Mouse (Mus musculus): ENCODE data around the gene Msh5.
A peak's percentile ranks its signal among the peaks of the same experiment; 100 is the strongest.

The Msh5 gene

DNA sequence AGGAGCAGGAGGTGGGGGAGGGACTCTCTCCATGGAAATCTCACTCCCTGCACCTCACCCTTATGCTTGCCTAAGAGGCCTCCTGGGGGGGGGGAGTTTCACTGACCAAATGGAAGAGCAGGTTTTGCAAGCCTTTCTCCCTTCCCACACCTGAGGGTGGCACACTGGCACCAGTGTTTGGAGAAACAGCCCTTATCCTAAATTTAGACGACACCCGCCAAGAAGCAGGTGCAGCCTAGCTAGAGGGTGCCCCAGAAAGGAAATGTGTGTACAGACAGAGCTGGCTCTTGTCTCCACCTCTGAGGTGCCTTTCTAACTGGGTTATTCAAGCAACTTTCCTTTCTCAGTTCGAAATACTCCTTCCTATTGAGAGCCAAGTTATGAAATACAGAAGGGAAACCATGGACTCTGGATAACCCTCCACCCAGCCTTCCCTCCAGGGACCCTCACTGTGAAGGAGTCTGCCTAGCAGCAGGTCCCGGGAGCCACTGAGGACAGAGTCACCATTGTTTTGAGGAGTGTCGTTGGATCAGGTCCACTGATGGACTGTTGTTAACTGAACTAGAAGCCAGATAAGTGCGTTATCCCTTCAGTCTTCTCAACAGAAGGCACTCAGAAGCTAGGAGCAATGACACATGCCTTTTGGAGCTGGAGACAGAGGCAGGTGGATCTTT, 24.1 kb upstream of the Msh5 start:
- no peak for DNase-seq (ENCODE audit: low spot score)

DNA sequence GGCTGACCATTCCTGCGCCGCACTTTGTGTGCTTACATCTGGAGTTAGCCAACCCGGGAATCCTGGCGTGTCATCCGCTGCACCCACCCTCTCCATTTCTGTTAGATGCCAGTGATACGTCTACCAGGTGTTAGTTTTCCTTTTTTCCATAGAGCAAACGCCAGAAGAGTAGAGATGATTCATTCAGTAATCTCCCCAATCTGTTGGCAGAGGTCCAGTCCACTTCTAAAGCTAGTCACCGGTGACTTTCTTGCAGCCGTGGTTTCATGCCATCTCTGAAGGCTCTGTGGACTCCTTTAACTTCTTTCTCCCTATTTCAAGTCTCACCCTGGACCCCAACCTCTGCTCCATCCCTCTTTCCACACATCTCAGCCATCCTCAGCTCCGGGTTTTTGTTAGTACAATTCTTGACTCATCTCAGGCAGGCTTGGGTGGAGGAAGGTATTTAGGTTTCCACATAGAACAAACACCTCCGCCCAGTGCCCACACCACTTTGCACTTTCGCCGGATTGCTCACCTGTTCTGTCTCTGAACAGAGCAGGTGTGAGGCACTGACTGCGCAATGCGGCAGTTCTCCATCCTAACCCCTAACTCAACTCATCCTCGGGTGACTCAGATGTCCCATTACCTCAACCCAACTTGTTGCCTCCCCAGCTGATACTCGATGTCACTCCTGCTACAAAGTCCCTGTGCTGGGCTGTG, 21.8 kb upstream of the Msh5 start:
- DNase-seq (ENCODE audit: low spot score), result no peak

DNA sequence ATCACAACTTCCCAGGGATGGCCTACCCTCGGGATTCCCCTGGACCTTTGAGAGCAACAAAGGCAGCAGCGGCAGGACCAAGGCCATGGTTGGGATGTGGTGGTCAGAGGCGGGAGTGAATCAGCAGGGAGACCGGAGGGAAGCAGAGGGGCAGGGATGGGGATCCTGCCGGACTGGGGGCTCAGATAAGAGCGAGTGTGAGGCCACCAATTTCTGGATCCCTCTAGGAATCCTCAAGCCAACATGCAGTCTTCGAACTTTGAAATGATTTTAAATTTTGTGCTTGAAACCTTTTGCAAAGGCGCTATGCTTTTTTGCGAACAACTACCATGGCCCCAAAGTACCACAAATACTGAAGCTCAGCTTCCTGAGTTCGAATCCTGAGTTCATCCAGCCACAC, 19.5 kb upstream of the Msh5 start, which contains the start of gene Mpig6b:
Gene Mpig6b (minus strand): TSS at position 101 of the 400 bp plus-strand sequence.
- DNase-seq (ENCODE audit: low spot score), result no peak

DNA sequence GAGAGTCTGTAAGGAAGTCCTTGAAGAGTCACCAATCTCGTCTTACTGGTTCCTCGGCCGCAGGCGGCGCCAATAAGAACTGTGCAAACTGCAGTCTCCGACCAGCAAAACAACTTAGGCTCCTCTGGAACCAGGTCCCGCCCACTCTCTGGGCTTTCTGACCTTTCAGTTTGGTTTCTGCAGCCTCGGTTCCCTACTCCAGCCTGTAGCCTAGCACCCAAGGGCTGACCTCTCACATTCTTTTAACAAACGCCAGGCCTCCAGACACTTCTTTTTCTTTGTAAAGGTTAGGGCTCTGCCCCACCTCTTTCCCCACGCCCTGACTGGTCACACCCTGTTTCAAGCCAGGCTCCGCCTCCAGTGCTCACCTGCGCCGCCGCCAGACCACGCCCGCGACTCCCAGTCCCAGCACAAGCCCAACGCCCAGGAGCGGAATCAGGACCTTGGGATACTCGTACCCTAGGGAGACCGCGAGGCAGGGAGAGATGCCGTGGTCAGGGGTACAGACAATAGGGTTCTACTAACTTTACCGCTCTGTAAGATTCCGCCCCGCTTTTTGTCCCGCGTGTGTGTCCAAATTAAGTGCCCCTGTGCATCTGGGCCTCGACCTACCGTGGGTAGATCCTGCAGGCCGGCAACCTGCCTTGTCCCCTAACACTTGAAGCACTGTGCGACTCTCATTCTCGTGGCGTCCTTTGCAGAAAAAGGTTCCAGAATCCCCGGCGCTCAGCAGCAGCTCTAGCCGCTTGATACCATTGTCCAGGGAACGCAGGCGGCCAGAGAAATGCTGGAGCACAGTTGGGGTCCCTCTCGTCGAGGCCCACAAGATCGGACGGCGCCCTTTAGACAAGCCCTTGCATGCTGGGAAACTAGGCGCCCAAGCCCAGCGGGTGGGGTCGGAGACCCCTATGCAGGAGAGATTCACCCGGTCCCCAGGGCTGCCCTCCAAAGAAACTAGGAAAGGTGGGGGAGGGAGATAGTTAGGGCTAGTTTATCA, 18.7 kb upstream of the Msh5 start, which contains the start of gene Ly6g6c:
Gene Ly6g6c (plus strand): TSS at position 438 of the 997 bp plus-strand sequence.
- DNase-seq (ENCODE audit: low spot score), result peak; percentile 82

DNA sequence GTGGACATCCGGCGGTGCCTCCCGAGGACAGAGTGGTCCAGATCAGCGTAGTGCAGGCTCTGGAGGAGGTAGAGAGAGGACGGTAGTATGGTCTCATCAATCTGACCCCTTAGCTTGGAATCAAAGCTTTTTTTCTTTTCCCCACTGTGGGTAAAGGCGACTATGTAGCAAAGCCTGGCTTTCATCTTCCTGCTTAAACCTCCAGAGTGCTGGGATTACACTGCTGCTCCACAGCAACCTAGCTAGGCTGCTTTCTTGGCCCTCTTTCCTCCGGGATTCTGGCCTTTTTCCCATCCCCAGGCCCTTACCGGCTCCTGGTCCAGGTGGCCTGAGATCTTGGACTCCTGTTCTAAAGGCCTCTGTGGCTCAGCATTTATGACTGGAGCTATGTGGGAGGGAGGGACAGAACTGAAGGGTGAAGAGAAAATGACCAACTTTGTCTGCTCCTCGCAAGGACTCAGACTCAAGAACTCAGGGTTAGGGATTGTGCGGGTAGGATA, 17.9 kb upstream of the Msh5 start:
- DNase-seq (ENCODE audit: low spot score), result no peak

DNA sequence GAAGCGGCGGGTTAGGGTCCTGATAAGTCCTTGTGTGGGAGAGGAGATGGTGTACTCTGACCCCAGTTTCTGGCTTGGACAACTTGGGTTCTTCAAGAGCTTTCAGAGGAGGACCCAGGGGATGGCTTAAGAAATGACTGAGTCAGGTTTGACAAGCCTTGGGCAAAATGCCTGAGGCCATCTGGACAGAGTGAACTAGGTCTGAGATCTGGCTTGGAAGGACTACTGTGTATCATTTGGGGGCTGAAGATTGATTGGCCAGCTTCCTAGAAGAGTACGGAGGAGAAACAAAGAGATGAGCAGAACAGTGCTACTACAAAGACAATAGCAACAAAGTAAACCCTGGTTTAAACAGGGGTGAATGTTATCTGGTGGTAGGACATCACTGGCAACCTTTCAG, 16.9 kb upstream of the Msh5 start:
- no peak for DNase-seq (ENCODE audit: low spot score)

DNA sequence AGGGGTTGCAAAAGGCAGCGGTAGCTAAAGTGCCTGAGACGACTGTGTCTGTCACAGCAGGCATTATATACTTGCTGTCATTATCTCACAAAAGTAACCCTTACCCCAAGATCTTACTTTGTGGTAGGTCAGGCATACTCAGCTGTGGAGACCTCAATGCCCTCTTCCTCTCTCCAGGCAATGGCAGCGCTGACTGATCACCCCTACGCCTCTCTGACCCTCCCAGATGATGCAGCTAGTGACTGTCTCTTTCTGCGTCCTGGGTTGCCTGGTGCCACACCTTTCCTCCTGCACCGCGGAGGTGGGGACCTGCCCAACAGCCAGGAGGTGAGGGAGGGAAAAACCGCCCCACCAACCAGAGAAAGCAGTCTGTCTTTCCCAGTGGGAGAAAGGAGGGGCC, 14.8 kb upstream of the Msh5 start:
- no peak for DNase-seq (ENCODE audit: low spot score)

DNA sequence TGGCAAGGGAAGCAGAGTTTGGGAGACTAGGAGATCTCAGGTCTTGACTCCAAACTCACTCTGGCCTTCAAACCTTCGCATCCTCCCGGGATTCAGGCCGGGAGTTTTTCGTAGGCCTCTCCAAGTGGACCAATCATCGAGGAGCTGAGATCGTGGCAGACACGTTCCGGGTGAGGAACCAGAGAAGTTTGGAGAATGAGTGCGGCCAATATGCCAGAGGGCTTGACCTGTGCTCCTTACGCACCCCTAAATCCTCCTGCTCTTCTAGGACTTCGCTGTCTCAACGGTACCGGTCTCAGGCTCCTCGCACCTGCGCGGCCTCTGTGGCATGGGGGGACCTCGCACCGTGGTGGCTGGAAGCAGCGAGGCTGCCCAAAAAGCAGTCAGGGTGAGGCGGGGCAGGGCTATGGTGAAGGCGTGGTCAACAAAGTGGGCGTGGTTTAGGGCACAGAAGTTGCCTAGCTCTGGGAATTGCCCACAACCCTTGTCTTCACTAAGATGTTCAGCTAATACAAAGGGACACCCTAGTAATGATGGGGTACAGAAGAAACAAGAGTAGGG, 14.3 kb upstream of the Msh5 start:
- no peak for DNase-seq (ENCODE audit: low spot score)

DNA sequence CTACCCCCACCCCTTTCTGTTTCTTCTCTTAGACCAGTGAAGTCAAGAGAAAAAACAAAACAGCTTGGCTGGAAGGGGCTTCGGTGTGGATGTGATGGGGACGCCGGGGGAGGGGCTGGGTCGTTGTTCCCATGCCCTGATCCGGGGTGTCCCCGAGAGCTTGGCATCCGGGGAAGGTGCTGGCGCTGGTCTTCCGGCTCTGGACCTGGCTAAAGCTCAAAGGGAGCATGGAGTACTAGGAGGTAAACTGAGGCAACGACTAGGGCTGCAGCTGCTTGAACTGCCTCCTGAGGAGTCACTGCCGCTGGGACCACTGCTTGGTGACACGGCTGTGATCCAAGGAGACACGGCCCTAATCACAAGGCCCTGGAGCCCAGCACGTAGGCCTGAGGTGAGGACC, 13.5 kb upstream of the Msh5 start:
- no peak for DNase-seq (ENCODE audit: low spot score)

DNA sequence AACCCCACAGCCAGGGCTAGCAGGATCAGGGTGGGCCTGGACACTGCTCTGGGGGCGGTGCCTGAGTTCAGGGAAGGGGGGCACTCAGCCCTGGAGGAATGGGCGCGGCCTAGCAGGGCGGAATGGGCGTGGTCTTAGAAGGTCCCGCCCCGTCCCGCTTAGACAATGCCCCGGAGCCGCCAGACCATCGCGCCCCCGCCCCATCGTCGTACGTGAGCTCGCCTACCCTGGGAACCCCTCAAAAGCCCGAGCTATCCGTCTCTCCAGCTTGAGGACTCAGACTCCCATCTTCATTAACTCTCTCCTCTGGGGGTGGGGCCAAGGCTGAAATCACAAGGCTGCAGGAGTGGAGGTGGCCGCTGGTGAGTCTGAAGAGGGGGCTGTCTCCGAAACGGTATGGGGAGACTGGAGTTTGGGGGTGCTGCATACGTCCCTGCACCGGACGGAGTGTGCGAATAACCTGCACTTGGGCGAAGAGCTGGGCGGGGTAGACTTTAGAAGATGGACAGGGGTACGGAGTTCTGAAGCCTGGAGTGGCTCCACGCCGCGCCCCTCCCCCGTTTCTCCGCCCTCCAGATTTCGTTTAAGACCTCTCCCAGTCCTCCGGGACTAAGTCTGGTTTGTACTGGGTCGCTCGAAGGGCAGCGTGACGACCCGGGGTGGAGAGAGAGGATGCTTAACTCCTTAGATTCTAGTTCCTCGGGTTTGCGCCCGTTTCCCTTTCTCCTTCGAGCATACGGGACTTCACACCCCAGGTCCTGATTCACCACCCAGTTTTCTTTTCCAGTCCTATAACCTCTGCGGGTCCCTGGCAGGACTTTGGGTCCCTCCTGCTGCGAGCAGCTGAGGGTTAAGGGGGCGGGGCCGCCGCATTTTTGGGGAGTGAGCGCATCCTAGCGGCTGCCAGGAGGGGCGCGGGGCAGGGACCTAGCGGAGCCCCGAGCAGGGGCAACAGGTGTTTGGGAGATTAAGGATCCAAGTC, 12.7 kb upstream of the Msh5 start, which contains the start of gene Ddah2:
Gene Ddah2 (plus strand): TSS at position 125 of the 982 bp plus-strand sequence.
- peak; percentile 99 for DNase-seq (ENCODE audit: low spot score)

DNA sequence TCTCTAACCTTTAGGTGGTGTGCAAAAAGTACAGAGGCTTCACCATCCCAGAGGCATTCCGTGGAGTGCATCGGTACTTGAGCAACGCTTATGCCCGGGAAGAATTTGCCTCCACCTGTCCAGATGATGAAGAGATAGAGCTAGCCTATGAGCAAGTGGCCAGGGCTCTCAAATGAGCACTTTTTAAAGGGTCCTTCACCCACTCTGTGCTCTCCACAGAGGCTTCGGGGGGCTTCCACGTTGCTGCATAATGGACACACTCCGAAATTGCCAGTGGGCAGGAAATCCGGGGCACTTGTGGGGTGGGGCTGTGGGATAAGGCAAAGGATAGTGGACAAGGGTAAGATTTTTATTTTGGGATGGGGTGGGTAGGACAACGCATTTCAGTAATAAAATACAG, 11.8 kb upstream of the Msh5 start:
- DNase-seq (ENCODE audit: low spot score), result no peak

DNA sequence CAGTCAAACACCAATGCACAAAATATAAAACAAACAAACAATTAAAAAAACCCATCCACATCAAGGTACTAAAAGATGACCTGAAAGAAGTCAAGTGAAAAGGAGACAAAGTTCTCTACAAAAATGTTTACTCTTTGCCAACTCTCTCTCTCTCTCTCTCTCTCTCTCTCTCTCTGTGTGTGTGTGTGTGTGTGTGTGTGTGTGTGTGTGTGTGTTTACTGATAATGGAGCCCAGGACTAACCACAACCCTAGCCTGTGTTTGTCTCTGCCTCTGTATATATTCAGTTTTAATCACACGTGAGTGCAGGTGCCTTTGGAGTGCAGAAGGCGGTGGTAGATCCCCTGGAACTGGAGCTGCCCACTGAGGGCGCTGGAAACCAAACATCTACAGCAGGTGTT, 10.5 kb upstream of the Msh5 start:
- DNase-seq (ENCODE audit: low spot score), result no peak

DNA sequence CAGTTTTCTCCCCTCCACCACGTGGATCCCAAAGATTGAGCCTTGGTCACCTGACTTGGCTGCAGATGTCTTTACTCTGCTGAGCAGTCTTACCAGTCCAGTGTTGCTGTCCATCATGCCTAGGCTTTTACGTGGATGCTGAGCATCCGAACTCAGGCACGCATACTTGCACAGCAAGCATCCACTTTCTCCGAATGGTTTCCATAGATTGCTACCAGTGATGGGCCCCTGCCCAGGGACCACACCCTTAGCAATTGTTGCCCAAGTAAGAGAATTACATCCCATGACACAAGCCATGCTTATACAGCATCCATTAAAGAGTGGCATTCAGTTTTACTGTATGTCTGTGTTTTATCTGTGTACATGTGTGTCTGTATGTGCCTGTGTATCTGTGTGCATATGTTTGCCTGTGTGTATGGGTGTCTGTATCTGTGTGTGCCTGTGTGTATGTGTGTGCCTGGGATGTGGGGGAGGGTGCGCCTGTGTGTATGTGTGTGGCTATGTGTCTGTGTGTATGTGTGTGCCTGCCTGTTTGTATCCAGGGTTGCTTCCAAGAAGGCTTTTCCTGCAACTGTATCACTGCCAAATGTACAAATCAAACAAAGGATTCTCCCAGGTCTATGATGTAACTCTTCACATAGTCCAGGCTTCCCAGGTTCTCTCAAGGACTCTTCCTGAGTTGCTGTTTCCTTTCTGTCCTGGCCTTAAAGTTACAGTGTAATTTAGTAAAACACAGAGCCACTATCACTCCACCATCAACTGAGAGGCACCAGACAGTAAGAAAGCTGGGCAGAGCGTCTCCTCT, 9.3 kb upstream of the Msh5 start:
- DNase-seq (ENCODE audit: low spot score), result no peak

DNA sequence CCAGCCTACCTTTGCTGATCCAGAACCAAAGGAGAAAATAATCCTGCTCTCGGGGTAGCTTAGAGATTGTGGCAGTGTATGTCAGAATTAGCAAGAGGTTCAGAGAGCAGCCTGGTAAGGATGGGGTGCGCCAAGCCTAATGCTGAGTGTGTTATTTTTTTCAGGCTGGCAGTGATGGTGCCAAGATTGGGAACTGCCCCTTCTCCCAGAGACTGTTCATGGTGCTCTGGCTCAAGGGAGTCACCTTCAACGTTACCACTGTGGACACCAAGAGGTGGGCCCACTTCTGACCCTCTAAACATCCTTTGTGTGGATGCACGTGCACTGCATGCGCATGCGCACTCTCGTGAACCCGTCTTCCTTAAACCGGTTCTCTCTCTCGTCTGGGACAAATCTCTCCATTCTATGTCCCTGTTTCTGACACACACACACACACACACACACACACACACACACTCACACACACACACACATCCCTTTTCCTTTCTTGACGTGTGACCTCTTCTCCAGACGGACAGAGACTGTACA, 5.8 kb upstream of the Msh5 start:
- no peak for DNase-seq (ENCODE audit: low spot score)

DNA sequence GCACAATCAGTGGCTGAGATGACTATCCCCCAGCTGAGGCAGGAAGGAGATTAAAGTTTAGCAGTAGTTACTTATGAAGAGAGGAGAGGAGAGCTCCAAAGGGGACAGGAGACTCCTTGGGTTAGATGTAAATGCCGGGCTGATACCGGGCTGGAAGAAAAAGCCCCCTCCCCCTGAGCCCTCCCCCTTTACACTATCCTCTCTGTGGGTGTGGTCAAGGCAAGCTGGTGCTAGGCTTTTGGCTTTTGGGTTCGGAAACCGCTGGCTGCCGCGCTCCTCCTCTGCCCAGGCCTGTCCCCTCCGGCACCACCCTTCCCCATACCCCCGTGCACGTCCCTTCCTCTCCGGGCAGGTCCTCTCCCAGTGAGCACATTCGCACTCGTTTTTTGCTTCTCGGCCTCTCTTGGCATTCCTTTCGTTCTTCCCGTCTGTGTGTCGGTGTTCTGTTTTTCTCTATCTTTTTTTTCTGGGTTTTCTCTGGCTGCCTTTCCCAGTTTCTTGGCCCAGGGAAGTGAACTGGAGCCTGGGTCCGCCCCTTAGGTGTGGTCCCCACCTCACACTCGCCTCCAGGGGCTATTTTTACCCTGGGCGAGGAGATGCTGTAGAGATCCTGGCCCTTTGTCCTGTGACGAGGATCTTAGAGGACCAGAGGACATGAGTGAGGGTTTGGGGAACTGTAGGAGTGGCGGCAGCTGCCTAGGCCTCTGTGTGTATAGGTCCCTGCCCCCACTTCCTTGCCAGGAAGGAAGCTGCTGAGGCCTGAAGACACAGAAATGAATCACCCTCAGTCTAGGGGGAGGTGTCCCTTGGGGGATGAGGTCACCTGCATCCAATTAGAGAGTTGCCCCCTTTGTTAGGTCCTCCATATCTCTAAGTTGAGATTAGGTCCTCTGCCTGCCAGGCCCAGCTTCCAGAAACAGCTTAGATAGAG, 4.9 kb upstream of the Msh5 start:
- peak; percentile 87 for DNase-seq (ENCODE audit: low spot score)

DNA sequence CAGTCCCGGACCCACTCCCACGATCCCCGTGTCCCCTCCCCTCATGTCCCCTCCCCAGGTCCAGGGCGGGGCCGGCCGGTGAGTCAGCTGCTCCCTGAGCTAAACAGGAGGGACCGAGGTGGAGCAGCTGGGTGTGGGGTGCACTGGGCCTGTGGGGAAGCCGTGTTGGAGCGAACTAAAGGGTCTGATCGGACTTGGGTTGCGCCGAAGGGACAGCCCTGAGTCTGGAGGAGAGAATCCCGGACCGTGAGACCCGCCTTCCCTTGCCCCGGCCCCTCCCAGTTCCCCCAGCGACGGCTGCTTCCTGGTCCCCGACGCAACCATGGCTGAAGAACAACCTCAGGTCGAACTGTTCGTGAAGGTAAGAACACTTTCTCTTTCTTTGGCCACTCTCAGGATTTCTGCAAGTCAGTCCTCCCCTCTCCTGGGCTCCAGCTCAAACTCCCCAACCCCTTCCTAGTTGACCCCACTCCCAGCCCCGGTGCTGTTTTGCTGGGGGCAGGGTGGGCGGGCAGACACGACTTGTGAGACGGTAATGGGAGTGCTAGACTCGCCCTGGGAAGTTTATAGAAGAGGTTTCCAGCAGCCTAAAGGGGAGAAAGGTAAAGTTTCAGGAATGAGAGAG, 3.7 kb upstream of the Msh5 start:
- DNase-seq (ENCODE audit: low spot score), result peak; percentile 82

DNA sequence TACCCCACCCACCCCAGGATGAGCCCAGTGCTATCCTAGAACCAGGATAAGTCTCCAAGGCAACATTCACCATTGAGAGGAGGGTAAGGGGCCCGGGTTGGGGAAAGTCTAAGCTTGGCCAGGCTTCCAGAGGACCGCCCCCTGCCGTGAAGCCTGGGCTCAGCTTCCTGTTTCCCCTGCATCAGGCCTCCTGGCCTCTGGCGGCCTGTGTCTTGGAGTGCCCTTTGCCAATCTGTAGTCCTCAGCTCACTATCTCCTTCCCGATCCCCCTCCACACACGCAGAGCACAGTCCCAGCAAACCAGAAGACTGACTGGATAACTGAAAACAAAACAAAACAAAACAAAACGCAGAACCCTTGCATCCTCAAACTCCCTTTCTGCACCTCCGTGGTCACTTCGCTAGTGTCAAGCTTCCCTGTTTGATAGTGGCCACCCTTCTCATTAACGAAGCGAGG, 3.0 kb upstream of the Msh5 start, which contains the start of gene Clic1:
Gene Clic1 (plus strand): TSS at position 406 of the 456 bp plus-strand sequence.
- DNase-seq (ENCODE audit: low spot score), result peak; percentile 93

Measured in embryo, embryonic 10.5 days (tissue).